Mouse (Mus musculus): ENCODE data around the gene Chst1. TPM values are rescaled to one million over a fixed set of nuclear protein-coding genes. Genes with fewer than 3 reads are reported as not detected.
A peak's percentile ranks its signal among the peaks of the same experiment; 100 is the strongest.

Chst1 gene
- polyA plus RNA-seq, 1 experiment = 5.3 TPM

DNA sequence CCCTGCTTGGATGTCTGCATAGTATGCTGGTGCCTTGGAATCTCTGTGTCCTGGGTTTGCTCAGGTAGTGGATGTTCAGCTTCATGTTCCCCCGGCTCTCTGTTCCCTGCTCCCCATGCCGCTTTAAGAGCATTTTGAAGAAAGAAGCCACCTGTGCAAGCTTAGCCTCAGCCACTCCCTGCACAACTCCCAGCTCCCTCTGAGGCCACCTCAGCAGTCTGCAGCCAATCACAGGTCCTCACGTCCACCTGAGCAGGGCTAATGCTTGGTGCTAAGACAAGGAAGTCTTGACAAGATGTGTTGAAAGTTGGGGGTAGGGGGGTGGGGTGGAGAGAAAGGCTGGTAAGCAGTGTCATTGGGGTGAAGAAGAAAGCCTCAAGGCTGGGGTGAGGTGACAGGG, 8.1 kb downstream of the Chst1 start:
- TF ChIP-seq CTCF (IDR thresholded peaks at IDR 0.05; ENCODE audit: borderline replicate concordance, insufficient read depth, low read length) (no peak), POLR2A (IDR thresholded peaks at IDR 0.05; ENCODE audit: low read depth, low read length) (no peak)
- Histone ChIP-seq H3K4me3 (ENCODE audit: insufficient read depth, low read length) (no peak overlapping the region), H3K27ac (ENCODE audit: insufficient read depth, low read length) (no peak overlapping the region), H3K4me1 (ENCODE audit: control insufficient read depth, insufficient read depth, low read length) (no peaks in the 10 kb centered on the region)

DNA sequence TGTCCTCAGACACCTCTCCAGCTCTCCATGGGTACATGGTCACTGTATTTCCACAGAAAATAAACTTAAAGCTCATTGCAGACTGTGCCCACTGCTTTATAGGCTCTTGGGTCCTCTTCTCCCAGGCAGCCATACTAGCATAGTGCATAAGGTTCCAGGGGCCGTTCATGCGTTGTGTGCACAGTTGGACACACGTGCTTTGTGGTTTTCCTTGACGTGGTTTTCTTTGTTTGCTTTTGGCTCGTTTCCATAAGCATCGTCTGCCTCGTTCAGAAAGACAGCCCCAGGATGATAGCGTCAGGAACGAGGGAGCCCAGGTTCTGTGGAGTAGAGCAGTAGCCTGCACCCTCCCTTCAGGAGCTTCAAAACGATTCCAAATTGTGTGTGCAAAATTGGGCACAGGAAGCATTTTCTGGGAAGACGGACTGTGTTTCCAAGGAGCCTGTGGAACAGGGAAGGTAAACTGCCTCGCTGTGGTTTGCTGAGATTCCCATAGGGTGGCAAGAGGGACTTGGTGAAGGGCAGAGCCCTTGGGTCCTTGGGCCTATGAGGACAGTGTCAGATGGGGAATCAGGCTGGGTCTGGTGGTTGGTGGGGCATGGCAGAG, 8.6 kb downstream of the Chst1 start:
- TF ChIP-seq CTCF (IDR thresholded peaks at IDR 0.05; ENCODE audit: borderline replicate concordance, insufficient read depth, low read length) = no peak

DNA sequence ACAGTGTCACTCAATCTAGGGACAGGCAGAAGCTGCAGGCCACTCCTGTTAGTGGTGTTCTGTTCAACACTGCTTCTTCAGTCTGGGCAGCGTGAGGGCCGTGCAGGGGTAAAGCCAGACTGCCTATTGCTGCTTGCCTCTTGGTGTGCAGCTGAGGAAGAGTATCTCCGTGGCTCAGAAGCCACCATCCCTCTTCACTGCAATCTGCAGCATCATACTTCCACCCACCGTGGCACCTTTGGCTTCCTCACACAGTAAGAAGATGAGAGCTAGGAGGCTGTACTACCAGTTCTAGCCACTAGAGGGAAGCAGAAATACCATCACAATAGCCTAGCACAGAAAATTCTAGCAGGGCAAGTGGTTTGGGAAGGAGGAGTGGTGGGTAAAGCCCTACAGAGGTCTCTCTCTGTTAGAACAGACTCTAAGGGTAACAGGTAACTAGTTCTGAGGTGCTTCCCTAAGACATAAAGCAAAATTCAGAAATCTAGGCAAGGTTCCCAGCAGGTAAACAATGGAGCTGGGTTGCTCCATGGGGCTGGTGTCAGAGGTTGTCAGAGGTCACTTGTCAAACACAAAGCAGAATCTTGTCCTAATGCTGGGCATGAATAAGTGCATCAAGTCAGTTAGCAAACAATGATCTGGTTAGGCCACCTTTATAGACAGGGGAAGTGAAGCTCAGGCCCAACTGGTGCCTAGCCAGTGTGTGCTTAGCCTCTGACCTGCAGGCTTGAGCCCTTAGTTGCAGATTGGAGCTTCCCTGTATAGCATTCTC, 9.5 kb downstream of the Chst1 start:
- Histone ChIP-seq H3K27ac (ENCODE audit: insufficient read depth, low read length) (no peak overlapping the region), H3K4me1 (ENCODE audit: control insufficient read depth, insufficient read depth, low read length) (no peaks in the 10 kb centered on the region), H3K4me3 (ENCODE audit: insufficient read depth, low read length) (no peak overlapping the region)
- TF ChIP-seq POLR2A (IDR thresholded peaks at IDR 0.05; ENCODE audit: low read depth, low read length) (no peak), CTCF (IDR thresholded peaks at IDR 0.05; ENCODE audit: borderline replicate concordance, insufficient read depth, low read length) (no peak)

More for the DNA sequence above, 8.6 kb downstream of the Chst1 start:
- H3K4me1 ChIP-seq (ENCODE audit: control insufficient read depth, insufficient read depth, low read length) = no peaks in the 10 kb centered on the region
- no peak overlapping the region for H3K27ac ChIP-seq (ENCODE audit: insufficient read depth, low read length)
- H3K4me3 ChIP-seq (ENCODE audit: insufficient read depth, low read length) = no peak overlapping the region

- no peaks in the 10 kb centered on the region for H3K4me1 ChIP-seq (ENCODE audit: control insufficient read depth, insufficient read depth, low read length)
- TF ChIP-seq POLR2A (IDR thresholded peaks at IDR 0.05; ENCODE audit: low read depth, low read length) (no peak), CTCF (IDR thresholded peaks at IDR 0.05; ENCODE audit: borderline replicate concordance, insufficient read depth, low read length) (no peak)
- H3K4me3 ChIP-seq (ENCODE audit: insufficient read depth, low read length) = no peak overlapping the region
Observed at GRCm38 (mm10) chr2:92609704-92610379, 10.3 kb downstream of the Chst1 start.

DNA sequence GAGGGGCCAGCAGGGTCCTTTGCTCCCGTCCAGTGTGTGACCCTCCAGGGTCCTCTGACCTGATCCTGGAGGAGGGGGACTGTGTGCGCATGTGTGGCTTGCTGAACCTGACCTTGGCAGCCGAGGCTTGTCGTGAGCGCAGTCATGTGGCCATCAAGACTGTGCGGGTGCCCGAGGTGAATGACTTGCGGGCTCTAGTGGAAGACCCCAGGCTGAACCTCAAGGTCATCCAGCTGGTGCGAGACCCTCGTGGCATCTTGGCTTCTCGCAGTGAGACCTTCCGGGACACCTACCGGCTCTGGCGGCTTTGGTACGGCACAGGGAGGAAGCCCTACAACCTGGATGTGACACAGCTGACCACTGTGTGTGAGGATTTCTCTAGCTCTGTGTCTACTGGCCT, 14.1 kb downstream of the Chst1 start:
- TF ChIP-seq POLR2A (IDR thresholded peaks at IDR 0.05; ENCODE audit: low read depth, low read length) (no peak), CTCF (IDR thresholded peaks at IDR 0.05; ENCODE audit: borderline replicate concordance, insufficient read depth, low read length) (no peak)
- Histone ChIP-seq H3K4me3 (ENCODE audit: insufficient read depth, low read length) (no peak overlapping the region), H3K27ac (ENCODE audit: insufficient read depth, low read length) (no peak overlapping the region), H3K4me1 (ENCODE audit: control insufficient read depth, insufficient read depth, low read length) (no peaks in the 10 kb centered on the region)

More at GRCm38 (mm10) chr2:92609704-92610379, 10.3 kb downstream of the Chst1 start:
- H3K27ac ChIP-seq (ENCODE audit: insufficient read depth, low read length) = no peak overlapping the region

DNA sequence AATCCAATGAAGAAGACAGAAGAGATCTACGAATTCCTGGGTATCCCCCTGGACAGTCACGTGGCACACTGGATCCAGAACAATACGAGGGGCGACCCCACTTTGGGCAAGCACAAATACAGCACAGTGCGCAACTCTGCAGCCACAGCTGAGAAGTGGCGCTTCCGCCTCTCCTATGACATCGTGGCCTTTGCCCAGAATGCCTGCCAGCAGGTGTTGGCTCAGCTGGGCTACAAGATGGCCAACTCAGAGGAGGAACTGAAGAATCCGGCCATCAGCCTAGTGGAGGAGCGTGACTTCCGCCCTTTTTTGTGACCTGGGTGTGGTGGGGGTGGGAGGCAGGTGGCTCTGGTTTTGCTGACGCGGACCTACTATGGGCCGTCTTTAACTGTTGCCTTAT, 14.6 kb downstream of the Chst1 start:
- H3K27ac ChIP-seq (ENCODE audit: insufficient read depth, low read length) = no peak overlapping the region
- no peak overlapping the region for H3K4me3 ChIP-seq (ENCODE audit: insufficient read depth, low read length)
- TF ChIP-seq POLR2A (IDR thresholded peaks at IDR 0.05; ENCODE audit: low read depth, low read length) (no peak), CTCF (IDR thresholded peaks at IDR 0.05; ENCODE audit: borderline replicate concordance, insufficient read depth, low read length) (no peak)
- H3K4me1 ChIP-seq (ENCODE audit: control insufficient read depth, insufficient read depth, low read length) = no peaks in the 10 kb centered on the region

DNA sequence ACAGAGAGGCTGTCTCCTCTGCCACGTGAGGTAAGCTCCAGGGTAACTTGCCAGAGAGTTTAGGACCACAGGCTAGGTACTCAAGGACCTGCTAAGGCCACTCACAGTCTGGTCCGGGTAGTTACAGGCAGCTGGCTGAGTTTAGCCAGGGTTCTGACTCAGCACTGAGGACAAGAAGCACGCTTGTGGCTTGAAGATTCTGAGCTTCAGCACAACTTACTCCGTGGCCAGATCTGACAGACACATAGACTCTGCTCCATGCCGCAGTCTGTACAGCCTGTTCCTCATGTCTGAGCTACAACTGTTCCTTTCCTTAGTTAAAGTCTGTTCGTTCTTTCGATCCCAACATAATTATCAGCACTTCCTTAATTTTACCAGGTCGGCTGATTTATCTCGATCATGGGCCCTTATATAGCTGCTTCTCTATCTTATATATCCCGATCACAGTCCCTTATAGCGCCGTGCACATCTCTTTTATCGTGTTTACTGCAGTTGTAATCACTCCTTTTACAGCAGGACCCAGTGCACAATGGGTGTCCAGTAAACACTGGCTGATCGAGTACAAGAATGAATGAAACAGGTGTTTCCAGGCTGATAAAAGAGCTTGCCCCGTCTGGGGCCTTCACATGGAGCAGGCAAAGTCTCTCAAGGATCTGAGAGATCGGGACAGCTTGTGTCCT, 17.7 kb downstream of the Chst1 start:
- no peak overlapping the region for H3K4me3 ChIP-seq (ENCODE audit: insufficient read depth, low read length)
- no peak overlapping the region for H3K27ac ChIP-seq (ENCODE audit: insufficient read depth, low read length)
- TF ChIP-seq POLR2A (IDR thresholded peaks at IDR 0.05; ENCODE audit: low read depth, low read length) (no peak), CTCF (IDR thresholded peaks at IDR 0.05; ENCODE audit: borderline replicate concordance, insufficient read depth, low read length) (no peak)
- H3K4me1 ChIP-seq (ENCODE audit: control insufficient read depth, insufficient read depth, low read length) = no peaks in the 10 kb centered on the region

DNA sequence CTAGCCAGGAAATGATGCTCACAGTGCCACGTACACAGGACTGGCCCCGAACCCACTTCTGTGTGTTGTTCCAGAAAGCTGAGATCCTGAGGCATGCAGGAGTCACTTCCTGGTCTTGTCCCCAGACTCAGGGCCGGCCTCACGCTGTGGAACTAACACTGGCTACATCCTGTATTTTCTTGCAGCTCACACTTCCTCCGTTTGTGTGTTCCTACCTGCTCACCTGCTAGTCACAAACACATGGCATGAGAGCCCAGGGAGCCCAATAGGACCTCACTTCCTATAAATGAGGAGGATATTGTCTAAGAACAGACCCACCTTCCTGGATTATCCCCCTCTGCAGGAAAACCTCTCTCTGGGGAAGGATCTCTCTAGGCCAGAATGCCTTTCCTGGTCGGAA, 18.5 kb downstream of the Chst1 start:
- Histone ChIP-seq H3K27ac (ENCODE audit: insufficient read depth, low read length) (no peak overlapping the region), H3K4me1 (ENCODE audit: control insufficient read depth, insufficient read depth, low read length) (no peaks in the 10 kb centered on the region), H3K4me3 (ENCODE audit: insufficient read depth, low read length) (no peak overlapping the region)
- TF ChIP-seq CTCF (IDR thresholded peaks at IDR 0.05; ENCODE audit: borderline replicate concordance, insufficient read depth, low read length) = no peak
- TF ChIP-seq POLR2A (IDR thresholded peaks at IDR 0.05; ENCODE audit: low read depth, low read length) = no peak

DNA sequence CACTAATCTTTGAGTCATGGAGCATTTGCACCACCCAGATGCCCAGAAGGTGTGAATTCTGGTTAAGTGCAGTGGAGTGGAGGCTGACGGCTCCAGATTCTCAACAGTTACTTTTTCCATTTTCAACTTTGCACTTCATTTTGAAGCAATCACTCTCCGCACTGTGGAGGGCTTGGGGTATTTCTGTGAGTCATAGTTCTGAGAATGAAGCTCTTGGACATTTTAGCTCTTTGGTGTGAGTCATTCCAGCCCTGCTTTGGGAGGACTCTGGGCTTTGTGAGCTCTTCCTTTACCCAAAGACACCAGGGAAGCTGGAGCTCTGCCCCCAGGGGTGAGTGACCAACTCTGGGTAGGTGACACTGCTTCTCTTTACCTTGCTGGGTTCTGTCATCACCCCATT, 28.1 kb downstream of the Chst1 start:
- peaks cover 8% of the 10 kb centered on the region for H3K4me1 ChIP-seq (ENCODE audit: control insufficient read depth, insufficient read depth, low read length)
- no peak overlapping the region for H3K4me3 ChIP-seq (ENCODE audit: insufficient read depth, low read length)
- TF ChIP-seq CTCF (IDR thresholded peaks at IDR 0.05; ENCODE audit: borderline replicate concordance, insufficient read depth, low read length) (no peak), POLR2A (IDR thresholded peaks at IDR 0.05; ENCODE audit: low read depth, low read length) (no peak)
- H3K27ac ChIP-seq (ENCODE audit: insufficient read depth, low read length) = peak overlapping the region; percentile 85
